Mouse (Mus musculus): Measurements from ENCODE around the gene Trio.

DNA sequence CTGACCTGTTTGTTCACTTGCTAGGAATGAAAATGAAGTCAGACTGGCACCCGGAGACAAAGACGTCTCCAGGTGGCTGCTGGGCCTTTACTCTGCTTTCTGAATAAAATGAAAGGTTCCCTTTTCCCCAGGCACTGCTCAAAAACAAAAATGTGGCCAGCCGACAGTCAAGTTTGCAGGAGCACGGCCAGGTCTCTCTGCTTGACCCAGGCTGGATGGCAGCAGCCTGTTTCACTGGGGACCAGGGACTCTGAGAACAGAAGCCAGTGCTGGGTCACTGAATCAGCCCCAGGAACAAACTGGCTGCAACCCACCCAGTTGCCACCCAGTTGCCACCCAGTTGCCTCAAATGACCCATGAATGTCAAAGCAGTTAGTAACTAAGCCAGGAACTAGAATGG lies 159.2 kb downstream of the Trio start:
- TF ChIP-seq CTCF (IDR thresholded peaks at IDR 0.05; ENCODE audit: borderline replicate concordance, insufficient read depth, low read length) (no peak), POLR2A (IDR thresholded peaks at IDR 0.05; ENCODE audit: low read depth, low read length) (no peak)

Measured in embryonic fibroblast, embryonic 13.5 days (primary cell).